Mouse (Mus musculus) left cerebral cortex, postnatal 10 days (tissue): Measurements from ENCODE around the gene Ids. TPM values are rescaled to one million over a fixed set of nuclear protein-coding genes. Genes with fewer than 3 reads are reported as not detected.
"Not testable (repeated sequence)": the region's sequence is repeated elsewhere in the genome, so short reads cannot be mapped to it uniquely, and the experiment has no call there.

Experiments used
- DNase-seq, 2 experiments: peaks; one replicate each; pipeline ENCODE4 v3.0.0; 2021 to 2022; ENCODE audit warnings: low spot score in 2 of 2, mixed read lengths in 1 of 2; ENCODE audit errors: extremely low spot score in 1 of 2
- intact Hi-C: fragments of 180-260 bp; cut with DNase I; formaldehyde crosslinking; loops from one replicate; pipeline ENCODE4 v1.15.1; 2025
- total RNA-seq, 2 experiments: library from RNA; stranded (reverse); gene quantifications; 2 replicates each; pipeline ENCODE4 v1.2.3; 2021

Gene Ids
- total RNA-seq, result 100 to 1,000 TPM; 376 to 413 TPM

DNA sequence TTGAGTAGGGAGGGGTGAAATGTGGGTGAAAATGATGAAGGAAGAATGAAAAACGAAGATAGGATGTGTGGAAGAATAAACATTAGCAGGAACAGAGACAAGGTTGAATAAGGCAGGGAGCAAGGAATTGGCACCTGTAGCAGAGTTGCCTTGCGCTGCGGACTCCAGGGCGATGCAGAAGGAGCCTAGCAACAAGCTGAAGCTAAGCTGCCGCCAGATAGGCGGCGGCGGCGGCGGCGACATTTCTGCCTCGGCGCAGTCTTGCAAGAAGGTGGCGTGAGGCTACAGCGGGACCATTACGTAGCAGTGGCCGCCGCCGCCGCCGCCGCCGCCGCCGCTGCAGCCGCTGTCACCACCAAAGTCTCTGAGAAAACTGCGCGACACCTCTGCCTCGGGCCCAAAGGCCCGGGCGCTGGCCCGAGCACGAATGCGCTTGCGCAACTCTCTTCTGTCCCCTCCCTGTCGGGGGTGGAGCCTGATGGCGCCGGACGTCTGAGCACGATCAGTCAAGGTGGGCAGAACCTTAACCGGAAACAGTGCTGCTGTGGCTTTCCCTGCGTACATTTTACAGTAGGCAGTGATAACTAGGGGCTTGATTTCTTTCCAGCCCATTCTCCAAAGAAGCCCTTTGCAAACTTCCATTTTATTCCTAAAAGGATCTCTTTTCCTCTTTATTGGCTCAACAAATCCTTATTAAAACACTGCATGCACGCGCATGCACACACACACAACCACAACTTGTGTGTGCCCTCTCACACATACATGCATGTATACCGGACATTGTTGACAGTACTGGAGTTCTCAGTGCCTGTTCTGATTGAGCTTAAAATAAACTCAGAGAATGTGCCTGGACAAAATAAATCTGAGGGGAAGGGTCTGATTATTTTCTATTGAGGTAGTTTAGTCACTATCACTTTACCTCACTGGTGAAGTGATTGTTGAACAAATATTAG lies at the start of gene Ids:
TSS of gene Ids (minus strand) at position 424 of the 953 bp plus-strand sequence.
- DNase-seq, result peak; percentile 69 to 92
- intact Hi-C loops, result no loop called here

DNA sequence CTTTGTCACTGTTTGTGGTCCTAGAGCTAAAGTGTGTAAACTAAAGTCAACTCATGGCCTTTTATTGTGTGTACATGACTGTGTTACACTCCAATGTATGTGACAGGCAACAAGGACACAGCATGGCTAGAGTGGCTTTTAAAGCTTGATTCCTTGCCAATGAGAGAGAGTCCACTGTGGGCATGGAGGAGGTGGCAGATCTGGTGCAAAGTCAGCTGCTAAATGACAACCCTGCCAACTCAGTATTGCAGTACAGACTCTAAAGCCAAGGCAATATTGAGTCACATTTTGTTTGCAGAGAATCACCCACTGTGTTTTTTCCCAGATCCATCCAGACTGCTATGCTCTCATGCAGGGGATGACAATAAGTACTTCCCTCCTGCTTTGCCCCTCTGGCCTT lies 27.8 kb upstream of the Ids start:
- not testable (repeated sequence) for DNase-seq

DNA sequence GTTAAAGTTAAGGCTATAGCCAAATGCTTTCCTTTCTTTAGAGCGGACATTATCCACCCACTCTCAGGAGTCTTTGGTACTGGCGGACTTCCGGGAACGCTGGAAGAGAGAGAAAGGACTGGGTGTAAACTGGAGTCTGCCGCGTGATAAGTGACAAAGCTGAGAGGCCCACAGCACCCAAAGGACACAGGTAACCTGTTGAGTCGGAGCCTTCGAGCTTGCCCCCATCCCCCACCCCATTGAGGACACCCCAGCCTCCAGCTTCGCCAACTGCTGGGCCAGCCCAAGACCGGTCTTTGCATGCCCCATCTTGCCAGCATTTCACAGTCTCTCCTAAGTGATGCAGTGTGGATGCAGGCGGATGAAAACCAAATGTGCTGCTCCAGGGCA lies 21.1 kb upstream of the Ids start:
- intact Hi-C loops, result loop anchor here (10.0 kb wide), 1 partner anchor 89 kb away; the partner anchor contains the start of gene Tmem185a
- DNase-seq, result peak in 1 of 2 experiments; percentile 30

More for the DNA sequence above, 27.8 kb upstream of the Ids start:
- intact Hi-C loops, result not testable (repeated sequence)

DNA sequence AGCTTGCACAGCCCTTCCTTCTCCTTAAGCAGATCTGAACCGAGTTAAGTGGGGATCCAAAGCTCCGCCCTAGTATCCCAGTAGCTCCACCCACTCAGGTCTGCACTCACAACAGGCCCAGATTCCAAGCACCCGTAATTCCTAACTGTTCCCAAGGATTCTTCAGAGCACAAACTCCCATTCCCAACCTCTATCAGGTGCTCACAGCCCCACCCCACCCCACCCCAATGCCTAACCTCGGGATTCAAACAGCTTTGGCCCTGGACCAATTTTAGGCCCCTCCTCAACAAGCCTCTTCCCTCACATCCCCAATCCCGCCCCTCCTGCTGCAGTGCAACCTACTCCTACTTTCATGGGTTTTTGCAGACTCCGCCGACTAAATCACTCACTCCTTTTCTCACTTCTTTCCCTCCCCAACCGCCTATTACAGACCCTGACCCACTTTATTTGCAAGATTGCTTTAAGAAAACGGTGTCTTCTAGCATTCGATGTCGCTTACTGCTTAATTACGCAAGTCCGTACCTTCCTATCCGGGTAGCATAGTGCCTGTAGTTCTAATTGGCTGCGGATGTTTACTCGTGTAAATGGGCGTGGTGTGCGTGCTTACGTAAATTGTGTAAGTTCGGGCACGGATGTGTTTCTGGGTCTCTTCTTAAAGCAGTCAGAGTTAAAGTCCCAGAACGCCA lies 20.5 kb upstream of the Ids start, which contains the start of gene 1110012L19Rik:
TSS of gene 1110012L19Rik (plus strand) at position 602 of the 686 bp plus-strand sequence.
- peak; percentile 70 to 72 for DNase-seq
- intact Hi-C loops, result loop anchor here (10.0 kb wide), 1 partner anchor 89 kb away; the partner anchor contains the start of gene Tmem185a

DNA sequence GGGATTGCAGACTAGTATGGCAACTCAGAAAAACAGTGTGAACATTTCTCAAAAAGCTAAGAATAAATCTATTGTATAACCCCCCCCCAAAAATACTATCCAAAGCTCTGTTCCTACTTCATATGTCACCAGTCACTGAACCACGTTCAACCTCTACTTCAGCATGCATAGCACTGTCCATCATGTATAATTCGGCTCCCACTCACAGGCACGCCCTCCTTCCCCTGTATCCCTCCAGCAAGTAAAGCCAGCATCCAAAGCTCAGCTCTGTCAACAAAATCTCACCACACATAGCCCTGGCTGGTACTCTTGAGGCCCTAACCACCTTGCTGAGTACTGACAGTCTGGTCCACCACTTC lies 20.0 kb upstream of the Ids start:
- no peak for DNase-seq
- intact Hi-C loops, result loop anchor here (10.0 kb wide), 1 partner anchor 90 kb away; the partner anchor contains the start of gene Tmem185a

DNA sequence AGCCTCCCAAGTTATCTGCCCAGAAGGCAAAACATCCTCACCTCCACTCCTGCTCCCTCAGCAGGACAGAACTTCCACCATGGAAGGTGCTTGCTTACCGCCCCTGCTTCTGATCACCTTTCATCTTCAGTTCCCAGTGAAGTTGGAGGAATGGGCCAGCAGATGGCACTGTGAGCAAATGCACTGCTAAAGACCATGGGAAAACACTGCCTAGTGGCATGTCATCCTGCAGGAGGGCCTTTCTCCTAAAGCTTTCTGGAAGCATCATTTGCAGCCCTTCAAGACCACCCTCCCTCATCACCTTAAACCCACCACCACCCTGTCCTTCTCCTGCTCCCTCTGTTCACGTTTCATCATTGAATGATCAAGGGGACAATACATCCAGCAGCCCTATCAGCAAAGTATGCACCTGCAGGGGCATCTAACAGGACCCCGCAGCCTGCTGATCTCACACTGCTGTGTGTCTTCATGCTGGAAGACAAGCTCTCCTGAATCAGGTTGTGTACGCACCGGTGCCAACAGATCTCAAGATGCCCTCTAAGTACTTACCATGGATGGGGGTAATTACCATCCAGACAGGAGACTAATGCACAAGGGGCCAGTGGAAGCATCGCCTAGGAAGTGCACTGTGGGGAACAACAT lies 9.7 kb upstream of the Ids start:
- not testable (repeated sequence) for DNase-seq
- intact Hi-C loops, result loop anchor here (5.0 kb wide), 1 partner anchor 193 kb away; no protein-coding TSS in a partner anchor

DNA sequence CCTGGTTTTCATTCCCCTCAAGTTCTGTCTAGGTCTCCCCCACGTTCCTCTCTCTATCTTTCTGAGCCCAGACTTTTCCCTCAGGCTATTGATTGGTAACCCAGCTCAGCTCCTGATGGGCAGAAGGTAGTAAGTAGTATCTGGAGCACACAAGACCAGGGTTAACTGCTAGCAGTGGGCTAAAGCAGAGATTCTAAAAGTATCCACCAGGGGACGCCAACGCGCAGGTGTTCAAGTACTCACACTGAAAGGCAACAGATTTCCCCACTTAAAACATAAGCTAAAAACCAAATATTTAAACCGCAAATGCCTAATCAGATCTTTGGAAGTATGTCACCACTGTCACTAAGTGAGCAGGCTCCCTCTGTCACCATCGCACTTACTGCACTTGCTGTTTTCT lies 4.9 kb upstream of the Ids start:
- DNase-seq, intact Hi-C loops: not testable (repeated sequence)

DNA sequence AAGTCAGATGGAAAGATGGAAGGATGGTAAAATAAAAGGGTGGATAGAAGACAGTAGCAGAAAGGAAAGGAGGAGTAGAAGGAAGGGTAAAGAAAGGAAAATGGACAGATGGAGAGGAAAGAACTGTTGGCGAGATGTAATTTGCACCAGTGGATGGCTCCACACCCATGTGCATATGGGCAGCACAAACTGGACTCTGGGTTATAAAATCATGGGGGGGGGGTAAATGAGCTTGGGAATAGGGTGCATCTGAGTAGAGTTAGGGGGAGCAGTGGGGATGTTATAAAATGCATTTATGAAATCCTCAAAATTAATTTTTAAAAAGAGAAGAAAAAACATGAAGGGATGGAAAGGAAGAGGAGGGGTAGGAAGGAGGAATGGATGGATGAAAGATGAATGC lies 682 bp downstream of the Ids start:
- intact Hi-C loops, result no loop called here

DNA sequence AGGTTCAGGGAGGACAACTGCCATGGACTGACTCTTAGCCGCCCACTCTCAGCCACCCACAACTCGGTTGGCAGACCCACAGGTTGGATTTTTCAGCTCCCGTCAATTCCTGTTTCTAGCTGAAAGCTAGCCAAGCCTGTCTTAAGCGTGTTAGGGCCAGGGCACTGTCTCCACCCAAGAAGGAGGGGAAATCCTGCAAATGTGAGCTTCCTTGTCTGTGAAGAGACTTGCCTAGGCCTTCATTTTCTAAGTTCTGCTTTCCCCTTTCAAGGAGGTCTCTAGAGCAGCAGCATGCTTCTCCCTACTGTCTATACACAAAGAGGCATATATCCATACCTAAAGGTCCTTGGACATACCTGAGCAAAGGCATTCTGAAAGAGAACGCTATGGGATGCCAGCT lies 1.4 kb downstream of the Ids start:
- intact Hi-C loops, result no loop called here
- no peak for DNase-seq

More for the DNA sequence above, 682 bp downstream of the Ids start:
- DNase-seq, result no peak

DNA sequence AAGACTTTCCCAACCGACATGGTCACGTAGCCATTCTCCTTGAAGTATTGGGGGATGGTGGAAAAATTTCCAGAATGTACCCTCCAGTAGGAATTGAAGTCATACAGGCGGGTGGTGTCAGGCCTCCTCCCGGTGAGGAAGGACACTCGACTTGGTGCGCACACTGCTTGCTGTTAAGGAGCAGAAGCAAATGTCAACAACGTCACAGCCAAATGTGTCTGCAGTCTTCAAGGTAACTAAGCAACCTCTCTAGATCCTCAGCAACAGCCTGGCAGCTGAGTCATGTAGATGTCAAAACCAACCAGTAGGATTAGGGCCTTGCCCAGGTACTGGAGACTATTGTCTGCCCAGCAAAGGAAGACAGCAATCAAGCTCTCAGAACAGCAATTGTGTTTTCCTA lies 1.9 kb downstream of the Ids start:
- no peak for DNase-seq
- intact Hi-C loops, result no loop called here

DNA sequence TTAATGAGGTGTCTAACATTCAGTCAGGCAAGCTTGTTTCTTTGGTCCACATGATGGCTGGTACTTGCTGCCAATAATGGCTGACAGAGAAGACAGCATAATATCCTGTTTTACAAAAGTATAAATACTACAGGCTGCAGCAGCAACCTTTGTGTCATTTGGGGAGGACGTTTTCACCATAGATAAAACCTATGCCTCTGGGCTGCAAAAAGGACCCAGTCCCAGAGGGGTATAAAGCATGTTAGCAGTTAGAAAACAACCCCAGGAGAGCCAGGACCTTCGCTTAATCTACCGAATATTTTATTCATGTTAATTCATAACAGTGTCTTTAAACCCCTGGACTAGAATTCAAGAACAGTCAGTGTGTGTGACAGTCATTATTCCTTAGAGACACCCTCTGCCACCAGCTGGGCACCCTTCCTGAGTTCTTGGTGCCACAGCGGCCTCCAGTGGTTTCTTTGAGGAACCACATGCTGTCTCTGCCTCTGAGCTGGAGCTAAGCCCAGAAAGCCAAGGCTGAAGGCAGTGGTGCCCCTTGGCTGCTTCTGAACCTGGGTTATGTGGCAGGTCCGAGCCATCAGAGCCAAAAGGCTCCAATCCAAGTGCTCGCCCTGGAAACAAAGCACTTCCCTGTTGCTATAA lies 34.6 kb downstream of the Ids start:
- intact Hi-C loops, result loop anchor here (1.0 to 5.0 kb wide), 2 partner anchors 970 to 1493 kb away; partner anchors contain the start of gene Aff2

DNA sequence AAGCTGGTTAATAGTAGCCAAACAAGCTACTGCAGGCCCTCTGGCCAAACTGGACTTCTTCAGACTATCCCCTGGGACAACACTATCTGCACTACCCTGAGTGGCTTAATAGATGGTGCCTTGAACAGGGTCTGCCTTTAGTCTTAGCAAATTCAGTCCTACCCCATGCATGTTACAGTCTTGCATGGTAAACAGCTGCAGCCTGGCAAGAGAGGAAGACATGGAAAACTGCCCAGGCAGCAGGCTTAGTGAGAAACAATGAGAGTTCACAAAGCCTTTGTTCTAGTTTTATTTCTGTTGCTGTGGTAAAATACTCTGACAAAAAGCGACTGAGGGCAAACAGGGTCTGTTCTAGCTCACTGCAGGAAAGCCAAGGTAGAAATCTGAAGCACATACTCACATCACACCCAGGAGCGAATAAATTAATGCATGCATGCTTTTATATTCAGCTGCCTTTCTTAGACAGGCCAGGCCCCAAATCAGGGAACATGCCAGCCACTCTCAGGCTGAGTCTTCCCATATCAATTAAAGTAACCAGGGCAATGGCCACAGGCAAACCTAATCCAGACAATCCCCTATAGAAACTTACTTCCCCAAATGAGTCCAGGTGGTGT lies 36.2 kb downstream of the Ids start:
- intact Hi-C loops, result loop anchor here (5.0 kb wide), 1 partner anchor 1376 kb away; no protein-coding TSS in a partner anchor
- DNase-seq, result no peak

More for the DNA sequence above, 34.6 kb downstream of the Ids start:
- DNase-seq, result peak; percentile 49 to 56

DNA sequence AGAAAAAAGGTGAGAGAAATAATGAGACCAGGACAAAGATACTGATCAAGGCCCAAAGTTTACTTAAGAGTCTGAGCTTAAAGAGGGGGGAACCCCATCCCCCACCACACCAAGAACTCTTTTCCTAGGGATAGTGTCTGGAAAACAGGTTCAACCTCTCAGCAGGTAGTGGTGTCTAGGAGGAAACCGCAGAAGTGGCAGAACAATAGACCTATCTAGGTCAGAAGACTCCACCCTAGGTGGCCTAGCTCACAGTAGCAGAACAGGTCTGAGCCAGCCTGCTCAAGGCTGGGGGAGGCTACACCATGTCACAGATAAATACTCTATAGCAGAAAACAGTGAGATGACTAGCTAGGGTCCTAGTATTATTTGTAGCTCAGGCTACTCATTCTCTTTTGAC lies 37.2 kb downstream of the Ids start:
- DNase-seq, result no peak
- intact Hi-C loops, result loop anchor here (5.0 kb wide), 1 partner anchor 1375 kb away; no protein-coding TSS in a partner anchor

DNA sequence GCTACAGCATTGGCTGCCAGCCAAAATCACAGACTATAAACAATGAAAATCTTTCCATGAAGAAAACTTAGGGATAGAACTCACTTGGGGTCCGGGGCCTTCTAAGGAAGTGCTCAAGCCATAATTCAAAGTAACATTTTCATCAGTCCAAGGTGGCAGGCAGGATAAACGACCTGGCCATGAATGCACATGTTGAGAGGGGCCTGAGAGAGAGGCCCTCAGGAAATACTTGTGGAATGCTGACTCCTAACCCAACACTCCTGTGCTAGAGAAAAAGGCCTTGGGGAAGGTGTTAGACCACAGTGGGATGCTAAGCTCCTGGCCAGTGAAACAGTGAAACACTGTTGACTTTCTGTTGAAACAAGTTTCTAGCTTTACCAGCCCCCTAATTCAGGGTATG lies 45.6 kb downstream of the Ids start:
- intact Hi-C loops, result no loop called here
- no peak for DNase-seq

DNA sequence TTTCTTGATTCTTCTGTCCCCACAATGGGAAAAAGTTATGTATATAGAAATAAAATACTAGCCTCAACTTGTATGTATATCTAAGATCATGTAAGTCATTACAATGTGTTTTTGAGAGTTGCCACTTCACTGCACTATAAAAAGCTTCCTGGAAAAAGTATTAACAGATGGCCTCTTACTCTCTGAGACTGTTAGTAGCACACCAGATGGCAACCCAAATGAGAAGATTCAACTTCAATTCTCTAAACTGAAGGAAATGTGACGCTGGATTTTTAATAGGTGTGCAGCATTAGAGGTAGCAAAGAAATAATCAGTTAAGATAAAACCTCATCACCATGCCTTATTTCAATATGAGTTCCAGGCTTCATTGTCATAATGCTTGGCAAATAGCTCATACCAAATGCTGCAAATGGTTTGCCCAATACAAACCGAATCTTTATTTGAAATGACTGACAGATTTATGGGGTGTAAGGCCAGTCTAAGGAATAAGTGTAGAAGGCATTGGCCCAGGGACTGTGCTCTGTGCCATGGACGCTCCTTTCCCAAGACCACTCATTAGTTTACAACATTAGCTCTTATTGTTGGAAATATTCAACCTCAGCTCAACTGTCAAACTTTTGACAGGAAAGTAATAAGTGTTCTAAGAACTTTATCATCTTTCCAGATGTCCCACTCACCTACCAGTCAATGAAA lies 49.8 kb downstream of the Ids start:
- intact Hi-C loops, result no loop called here
- no peak for DNase-seq
